Mouse (Mus musculus): ENCODE measurements around the gene Mrpl12. TPM values are rescaled to one million over a fixed set of nuclear protein-coding genes. Genes with fewer than 3 reads are reported as not detected.

Gene Mrpl12
- polyA plus RNA-seq, 1 experiment from 2014 or later, result 111 TPM

- Histone ChIP-seq H3K36me3 (no peaks in the 10 kb centered on the region), H3K9ac (replicated peaks) (no peak overlapping the region), H3K9me3 (no peaks in the 10 kb centered on the region), H3K27ac (replicated peaks) (no peak overlapping the region), H3K4me3 (no peak overlapping the region), H3K4me2 (replicated peaks) (no peak overlapping the region), H3K4me1 (peaks cover 2% of the 10 kb centered on the region), H3K27me3 (no peaks in the 10 kb centered on the region)
- ATAC-seq (replicated peaks), result peak; percentile 53; the same call in 1 of the 2 replicates
- WGBS, result 17% methylated on average over 17 of the region's 17 CpGs
Measured at GRCm38 (mm10) chr11:120515611-120516010, 31.2 kb downstream of the Mrpl12 start.

GRCm38 (mm10) chr11:120517147-120517546, 32.7 kb downstream of the Mrpl12 start:
- Histone ChIP-seq H3K4me1 (no peaks in the 10 kb centered on the region), H3K9me3 (no peaks in the 10 kb centered on the region), H3K27ac (replicated peaks) (no peak overlapping the region), H3K4me2 (replicated peaks) (no peak overlapping the region), H3K27me3 (no peaks in the 10 kb centered on the region), H3K4me3 (no peak overlapping the region), H3K9ac (replicated peaks) (no peak overlapping the region), H3K36me3 (no peaks in the 10 kb centered on the region)
- 82% methylated on average over 4 of the region's 4 CpGs for WGBS
- ATAC-seq (replicated peaks), result no peak

DNA sequence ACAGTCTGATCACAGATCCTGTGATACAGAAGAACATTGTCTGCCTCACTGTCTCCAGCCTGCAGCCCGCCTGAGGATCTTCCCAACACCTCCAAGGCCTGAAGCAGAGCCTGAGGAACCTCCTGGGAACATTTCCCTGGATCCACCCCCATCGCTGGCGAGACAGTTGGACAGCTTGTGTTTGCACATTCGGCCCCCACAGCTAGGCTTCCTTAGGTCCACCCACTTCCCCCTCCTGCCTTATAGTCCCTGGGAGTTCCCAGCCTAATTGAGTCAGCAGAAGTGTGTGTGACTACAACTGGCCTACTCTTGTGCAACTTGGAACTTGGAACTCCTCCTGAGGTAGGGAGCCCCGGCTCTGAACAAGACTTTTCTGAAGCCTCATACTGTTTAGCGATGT, 33.6 kb downstream of the Mrpl12 start:
- WGBS, result 63% methylated on average over 6 of the region's 6 CpGs
- Histone ChIP-seq H3K9me3 (no peaks in the 10 kb centered on the region), H3K9ac (replicated peaks) (no peak overlapping the region), H3K4me2 (replicated peaks) (no peak overlapping the region), H3K27me3 (no peaks in the 10 kb centered on the region), H3K4me1 (no peaks in the 10 kb centered on the region), H3K36me3 (no peaks in the 10 kb centered on the region), H3K27ac (replicated peaks) (no peak overlapping the region), H3K4me3 (no peak overlapping the region)
- no peak for ATAC-seq (replicated peaks)

DNA sequence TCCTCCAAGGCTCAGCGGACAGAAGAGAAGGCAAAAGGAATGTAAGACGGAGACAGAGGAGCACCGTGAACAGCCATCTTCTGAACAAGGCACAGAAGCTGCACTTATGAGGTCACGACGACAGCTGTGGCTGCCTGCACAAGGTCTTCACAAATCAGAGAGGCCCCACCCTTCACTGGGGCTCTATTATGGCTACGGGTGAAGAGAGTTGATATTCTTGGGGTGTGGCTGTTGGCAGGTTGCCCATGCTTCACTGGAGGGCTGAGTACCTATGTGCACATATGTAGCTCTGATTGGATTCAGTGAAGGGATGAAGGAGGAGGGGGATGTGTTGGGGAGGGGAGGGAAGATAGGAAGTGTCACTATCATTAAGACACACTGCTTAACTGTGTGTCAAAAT, 34.1 kb downstream of the Mrpl12 start:
- Histone ChIP-seq H3K36me3 (no peaks in the 10 kb centered on the region), H3K4me2 (replicated peaks) (no peak overlapping the region), H3K4me1 (no peaks in the 10 kb centered on the region), H3K9me3 (no peaks in the 10 kb centered on the region), H3K4me3 (no peak overlapping the region), H3K9ac (replicated peaks) (no peak overlapping the region), H3K27ac (replicated peaks) (no peak overlapping the region), H3K27me3 (no peaks in the 10 kb centered on the region)
- ATAC-seq (replicated peaks), result no peak
- WGBS, result 74% methylated on average over 6 of the region's 6 CpGs

GRCm38 (mm10) chr11:120519738-120520137, 35.3 kb downstream of the Mrpl12 start:
- Histone ChIP-seq H3K4me3 (no peak overlapping the region), H3K4me1 (no peaks in the 10 kb centered on the region), H3K36me3 (no peaks in the 10 kb centered on the region), H3K27ac (replicated peaks) (no peak overlapping the region), H3K4me2 (replicated peaks) (no peak overlapping the region), H3K27me3 (no peaks in the 10 kb centered on the region), H3K9me3 (no peaks in the 10 kb centered on the region), H3K9ac (replicated peaks) (no peak overlapping the region)
- no peak for ATAC-seq (replicated peaks)
- WGBS, result 56% methylated on average over 9 of the region's 9 CpGs

- Histone ChIP-seq H3K9ac (replicated peaks) (no peak overlapping the region), H3K4me1 (no peaks in the 10 kb centered on the region), H3K27ac (replicated peaks) (no peak overlapping the region), H3K36me3 (no peaks in the 10 kb centered on the region), H3K27me3 (no peaks in the 10 kb centered on the region), H3K9me3 (no peaks in the 10 kb centered on the region), H3K4me2 (replicated peaks) (no peak overlapping the region), H3K4me3 (no peak overlapping the region)
- 79% methylated on average over 9 of the region's 9 CpGs for WGBS
- ATAC-seq (replicated peaks), result no peak
Measured at GRCm38 (mm10) chr11:120520498-120520897, 36.1 kb downstream of the Mrpl12 start.

DNA sequence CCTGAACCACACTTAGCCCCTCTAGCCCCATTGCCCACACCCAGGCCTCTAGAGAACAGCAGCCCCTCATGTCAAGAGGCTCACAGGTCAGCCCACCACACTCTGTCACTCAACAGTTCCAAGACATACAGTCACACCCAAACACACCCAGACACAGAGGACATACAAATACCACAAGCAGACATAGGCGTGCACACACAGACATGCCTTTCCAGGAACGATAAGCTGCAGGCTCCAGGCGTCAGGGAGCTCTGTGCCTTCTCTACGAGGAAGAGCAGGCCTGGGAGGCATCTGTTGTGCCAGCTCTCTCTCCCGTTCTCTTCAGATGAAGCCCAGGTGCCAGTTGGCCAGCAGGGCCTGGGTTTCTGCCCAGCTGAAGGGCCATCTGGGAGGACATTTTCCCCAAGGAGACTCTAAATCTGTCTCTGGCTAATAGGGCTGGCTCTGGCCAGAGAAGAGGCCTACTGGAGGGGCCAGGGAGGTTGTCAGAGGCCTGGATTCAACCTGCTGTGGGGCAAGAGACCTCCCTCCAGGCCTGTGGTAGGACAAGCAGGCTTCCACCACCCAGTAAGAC, 36.6 kb downstream of the Mrpl12 start:
- Histone ChIP-seq H3K36me3 (no peaks in the 10 kb centered on the region), H3K9me3 (no peaks in the 10 kb centered on the region), H3K4me3 (no peak overlapping the region), H3K27me3 (no peaks in the 10 kb centered on the region), H3K27ac (replicated peaks) (no peak overlapping the region), H3K4me1 (no peaks in the 10 kb centered on the region), H3K9ac (replicated peaks) (no peak overlapping the region), H3K4me2 (replicated peaks) (no peak overlapping the region)
- ATAC-seq (replicated peaks), result no peak
- WGBS, result 72% methylated on average over 5 of the region's 5 CpGs

GRCm38 (mm10) chr11:120522581-120522980, 38.2 kb downstream of the Mrpl12 start:
- Histone ChIP-seq H3K9me3 (no peaks in the 10 kb centered on the region), H3K36me3 (no peaks in the 10 kb centered on the region), H3K9ac (replicated peaks) (no peak overlapping the region), H3K4me2 (replicated peaks) (no peak overlapping the region), H3K27ac (replicated peaks) (no peak overlapping the region), H3K4me1 (no peaks in the 10 kb centered on the region), H3K4me3 (no peak overlapping the region), H3K27me3 (peaks cover 2% of the 10 kb centered on the region; the same call in 1 of the 2 replicates)
- no peak for ATAC-seq (replicated peaks)
- WGBS, result 87% methylated on average over 8 of the region's 8 CpGs

DNA sequence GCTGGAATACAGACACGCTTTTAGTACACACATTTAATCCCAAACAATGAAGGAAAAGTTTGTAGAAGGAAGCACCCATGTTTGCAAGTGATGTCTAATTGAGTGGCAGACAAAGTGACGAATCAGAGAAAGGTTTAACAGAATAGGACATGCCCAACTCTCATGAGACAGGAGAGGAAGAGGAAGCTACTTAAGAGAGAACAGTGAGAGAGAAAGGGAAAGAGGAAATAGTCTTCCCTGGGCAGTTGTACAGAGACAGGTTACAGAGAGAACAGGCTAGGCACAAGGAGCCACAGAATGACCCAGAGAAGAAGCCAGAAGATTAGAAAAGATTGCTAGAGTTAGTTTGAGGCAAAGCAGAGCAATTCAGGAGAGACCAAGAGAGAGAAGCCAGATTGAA, 41.5 kb downstream of the Mrpl12 start:
- no peak for ATAC-seq (replicated peaks)
- WGBS, result 78% methylated on average over 2 of the region's 2 CpGs
- H3K4me2 ChIP-seq (replicated peaks), result no peak overlapping the region
- no peaks in the 10 kb centered on the region for H3K36me3 ChIP-seq
- no peaks in the 10 kb centered on the region for H3K9me3 ChIP-seq
- H3K9ac ChIP-seq (replicated peaks), result no peak overlapping the region
- H3K27me3 ChIP-seq, result peaks cover 35% of the 10 kb centered on the region
- no peak overlapping the region for H3K4me3 ChIP-seq
- peaks cover 8% of the 10 kb centered on the region for H3K4me1 ChIP-seq
- no peak overlapping the region for H3K27ac ChIP-seq (replicated peaks)

DNA sequence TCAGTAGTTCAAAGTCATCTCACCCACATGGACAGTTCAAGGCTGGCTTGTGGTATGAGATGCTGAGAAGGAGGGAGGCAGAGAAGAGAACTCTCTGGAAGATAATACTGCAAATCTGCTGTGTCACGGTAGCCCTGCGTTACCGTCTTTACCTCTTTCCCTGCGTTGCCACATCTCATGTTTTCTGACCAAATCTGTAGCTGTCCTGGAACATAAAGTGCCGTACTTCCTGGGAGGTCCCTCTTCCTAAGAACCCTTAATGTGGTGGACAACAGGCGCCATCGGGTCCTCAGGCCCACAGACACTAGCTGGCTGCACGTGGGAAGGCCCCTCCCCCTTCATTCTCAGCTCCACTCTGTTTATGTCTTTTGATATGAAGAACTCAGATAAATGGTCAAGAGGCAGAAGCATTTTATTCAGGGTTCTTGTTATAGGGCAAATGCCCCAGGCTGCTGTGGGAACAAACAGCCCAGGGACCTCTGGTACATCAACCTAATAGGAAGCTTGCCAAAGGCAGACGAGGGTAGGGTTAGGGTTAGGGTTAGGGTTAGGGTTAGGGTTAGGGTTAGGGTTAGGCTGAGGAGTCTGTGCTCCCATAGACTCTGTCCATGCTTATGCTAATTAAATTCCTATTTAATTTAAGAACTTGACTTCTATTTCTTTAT, 43.4 kb downstream of the Mrpl12 start:
- Histone ChIP-seq H3K9ac (replicated peaks) (no peak overlapping the region), H3K9me3 (no peaks in the 10 kb centered on the region), H3K4me1 (peaks cover 11% of the 10 kb centered on the region), H3K36me3 (no peaks in the 10 kb centered on the region), H3K27ac (replicated peaks) (no peak overlapping the region), H3K27me3 (peaks cover 51% of the 10 kb centered on the region), H3K4me3 (no peak overlapping the region), H3K4me2 (replicated peaks) (no peak overlapping the region)
- 77% methylated on average over 9 of the region's 9 CpGs for WGBS
- ATAC-seq (replicated peaks), result no peak

DNA sequence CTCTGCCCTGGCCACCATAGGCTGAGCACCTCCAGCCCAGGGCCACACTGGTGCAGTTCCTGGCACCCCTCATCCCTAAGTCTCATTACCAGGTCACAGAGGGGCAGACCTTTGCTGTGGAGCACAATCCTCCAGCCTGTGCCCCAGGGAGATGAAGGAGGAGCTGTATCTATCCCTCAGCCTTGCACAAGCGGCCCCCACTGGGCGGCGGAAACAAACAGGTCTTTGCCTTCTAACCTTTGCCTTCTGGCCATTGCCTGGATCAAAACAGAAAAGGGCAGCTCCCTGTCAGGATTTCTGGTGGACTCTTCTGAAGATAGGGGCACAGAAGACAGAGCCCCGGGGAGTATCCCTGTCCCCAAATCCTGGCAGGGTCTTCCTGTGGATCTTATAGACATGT, 44.5 kb downstream of the Mrpl12 start:
- Histone ChIP-seq H3K27ac (replicated peaks) (no peak overlapping the region), H3K4me2 (replicated peaks) (no peak overlapping the region), H3K9ac (replicated peaks) (no peak overlapping the region), H3K36me3 (no peaks in the 10 kb centered on the region), H3K4me1 (peaks cover 11% of the 10 kb centered on the region), H3K27me3 (peaks cover 57% of the 10 kb centered on the region), H3K4me3 (no peak overlapping the region), H3K9me3 (no peaks in the 10 kb centered on the region)
- no peak for ATAC-seq (replicated peaks)
- WGBS, result 62% methylated on average over 4 of the region's 4 CpGs

DNA sequence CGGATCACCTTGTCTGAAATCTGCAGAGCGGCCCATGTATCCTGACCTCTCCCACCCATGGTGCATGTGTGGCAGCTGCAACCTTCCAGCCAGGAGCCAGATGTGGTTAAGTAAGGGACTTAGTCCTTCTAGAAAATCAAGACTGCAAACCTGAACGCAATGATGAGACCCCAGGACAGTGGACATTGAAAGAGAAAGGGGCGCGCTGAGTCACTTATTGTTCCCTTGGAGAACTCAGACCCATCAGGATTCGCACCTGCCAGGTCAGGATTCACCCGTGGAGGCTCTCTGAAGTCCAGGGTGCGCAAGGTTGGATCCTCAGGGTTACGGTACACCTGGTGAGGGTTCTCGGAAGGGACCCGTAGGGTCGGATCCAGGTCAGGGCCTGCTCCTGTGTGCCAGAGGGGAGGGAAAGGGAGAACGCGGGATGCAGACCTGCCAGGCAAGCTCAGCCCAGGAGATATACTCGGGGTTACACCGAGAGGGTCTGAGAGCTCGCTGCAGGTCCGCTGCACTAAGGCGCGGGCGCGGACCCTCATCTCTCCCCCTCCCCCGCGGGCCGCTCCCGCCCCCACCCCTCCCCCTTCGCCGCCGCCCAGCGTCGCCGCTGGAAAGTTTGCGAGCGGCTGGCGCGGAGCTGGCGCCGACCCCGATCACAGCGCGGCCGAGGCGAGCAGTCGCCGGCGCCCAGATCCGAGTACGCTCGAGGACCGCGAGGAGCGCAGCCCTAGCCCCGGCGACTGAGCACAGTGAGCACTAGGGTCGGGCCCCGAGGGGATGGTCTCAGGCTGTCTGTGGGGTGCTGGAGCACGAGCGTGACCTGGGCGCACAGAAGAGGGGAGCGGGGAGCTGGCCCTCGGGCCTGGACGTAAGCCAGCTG, 45.9 kb downstream of the Mrpl12 start, which contains the start of gene Gcgr:
Gcgr (plus strand) TSS at position 615 of the 880 bp plus-strand sequence.
- H3K27ac ChIP-seq (replicated peaks), result no peak within 1 kb of the TSS
- peak within 1 kb of the TSS; percentile 35 for H3K4me3 ChIP-seq
- H3K4me2 ChIP-seq (replicated peaks), result peak within 1 kb of the TSS; percentile 53
- 8% methylated on average over 53 of the region's 62 CpGs for WGBS
- peaks cover 11% of the 10 kb centered on the region for H3K4me1 ChIP-seq
- no peak for ATAC-seq (replicated peaks)
- H3K27me3 ChIP-seq, result peaks cover 57% of the 10 kb centered on the region
- H3K36me3 ChIP-seq, result no peaks in the 10 kb centered on the region
- no peaks in the 10 kb centered on the region for H3K9me3 ChIP-seq
- H3K9ac ChIP-seq (replicated peaks), result peak within 1 kb of the TSS; percentile 37

All from forebrain, embryonic 15.5 days (tissue).